Mouse (Mus musculus): Measurements from ENCODE around the gene Dnm3.

DNA sequence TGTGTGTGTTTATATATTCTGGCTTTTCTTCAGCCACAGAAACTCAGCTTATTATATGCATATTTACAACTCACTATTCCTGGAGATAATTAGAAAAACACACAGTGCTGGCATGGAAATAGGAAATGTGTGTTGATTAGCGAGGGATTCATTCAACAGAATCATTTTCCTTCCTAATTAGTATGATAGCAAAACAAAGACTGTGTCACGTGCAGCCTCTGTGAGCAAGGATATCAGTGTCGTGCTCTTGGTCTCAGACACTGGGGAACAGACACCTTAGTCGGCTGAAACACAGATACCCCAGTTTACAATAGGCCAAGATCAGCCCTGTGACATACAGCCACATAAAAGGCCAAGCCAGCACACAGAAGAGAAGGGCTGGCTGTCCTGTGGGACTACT lies 83.3 kb downstream of the Dnm3 start:
- TF ChIP-seq POLR2A (IDR thresholded peaks at IDR 0.05; ENCODE audit: low read depth, low read length) (no peak), CTCF (IDR thresholded peaks at IDR 0.05; ENCODE audit: extremely low read depth, insufficient read length, insufficient replicate concordance, low read depth, low read length) (no peak)

Measured in small intestine, adult 2 months (tissue).